Mouse (Mus musculus) granulocyte monocyte progenitor cell, adult 5-6 weeks (primary cell): ENCODE results near the gene Col24a1. TPM values are rescaled to one million over a fixed set of nuclear protein-coding genes. Genes with fewer than 3 reads are reported as not detected.

Experiments
- ATAC-seq: replicated peaks from 2 replicates; pipeline ENCODE4 v1.8.0; 2016; ENCODE audit warnings: mild to moderate bottlenecking, moderate TSS enrichment, inconsistent platforms; ENCODE audit not compliant: poor library complexity, severe bottlenecking
- total RNA-seq, 2 experiments: library from RNA; stranded (forward) in 1 of 2; stranded (reverse) in 1 of 2; fragments of 200-712, 200-1000 nt in 1 of 2; fragments of >200 nt in 1 of 2; fragmentation: Nextera tagmentation in 1 of 2; gene quantifications; 2 replicates each; pipeline ENCODE4 v1.2.3; 2014 to 2017

The Col24a1 gene
- total RNA-seq, 2 experiments from 2014 or later: not detected

DNA sequence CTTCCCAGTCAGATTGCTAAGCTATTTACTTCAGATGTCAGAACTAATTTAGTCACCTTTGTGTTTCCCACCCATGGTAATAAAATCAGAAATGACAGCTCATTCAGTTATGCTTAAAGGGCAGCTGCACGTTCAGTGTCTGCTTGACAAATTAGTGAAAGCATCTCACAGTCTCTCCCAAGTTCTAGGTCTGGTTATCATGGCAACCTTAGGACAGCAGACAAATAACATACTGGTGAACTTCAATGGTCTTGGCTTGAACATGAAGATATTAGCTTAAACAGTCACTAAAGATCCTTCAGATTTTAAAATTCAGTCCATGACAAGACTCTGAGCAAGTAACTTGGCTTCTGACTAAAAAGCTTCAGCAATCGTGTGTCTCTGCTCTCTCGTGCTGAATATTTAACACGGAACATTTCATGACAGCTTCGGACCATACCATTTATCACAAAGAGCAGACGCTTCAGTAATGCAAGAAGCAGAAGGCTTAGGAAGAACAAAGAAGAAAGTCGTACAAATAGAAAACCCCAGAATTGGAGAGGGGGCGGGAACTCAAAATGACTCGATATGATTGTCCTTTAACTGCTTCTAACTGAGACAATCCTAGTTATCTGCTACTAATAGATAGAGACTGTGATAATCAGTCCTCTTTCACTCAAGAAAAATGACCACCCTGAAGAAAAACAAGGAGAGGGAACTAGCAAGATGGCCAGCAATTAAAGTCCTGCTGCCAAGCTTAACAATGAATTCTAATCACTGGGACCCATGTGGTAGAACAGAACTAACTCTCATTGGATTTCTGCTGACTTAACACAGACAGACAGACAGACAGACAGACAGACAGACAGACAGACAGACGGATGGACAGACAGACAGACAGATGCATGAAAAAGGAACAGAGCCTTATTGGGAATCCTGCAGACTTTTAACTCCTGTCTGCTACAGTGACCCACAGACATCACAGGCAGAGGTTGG, 256.5 kb downstream of the Col24a1 start:
- no peak for ATAC-seq

GRCm38 (mm10) chr3:145550216-145550615, 257.9 kb downstream of the Col24a1 start:
- ATAC-seq: no peak

GRCm38 (mm10) chr3:145554388-145554787, 262.1 kb downstream of the Col24a1 start:
- no peak for ATAC-seq

GRCm38 (mm10) chr3:145556206-145556605, 263.9 kb downstream of the Col24a1 start:
- ATAC-seq: no peak

GRCm38 (mm10) chr3:145559675-145560074, 267.4 kb downstream of the Col24a1 start:
- ATAC-seq: no peak

GRCm38 (mm10) chr3:145560117-145560516, 267.8 kb downstream of the Col24a1 start:
- ATAC-seq: no peak

- no peak for ATAC-seq
Observed at GRCm38 (mm10) chr3:145574468-145574867, 282.2 kb downstream of the Col24a1 start.

DNA sequence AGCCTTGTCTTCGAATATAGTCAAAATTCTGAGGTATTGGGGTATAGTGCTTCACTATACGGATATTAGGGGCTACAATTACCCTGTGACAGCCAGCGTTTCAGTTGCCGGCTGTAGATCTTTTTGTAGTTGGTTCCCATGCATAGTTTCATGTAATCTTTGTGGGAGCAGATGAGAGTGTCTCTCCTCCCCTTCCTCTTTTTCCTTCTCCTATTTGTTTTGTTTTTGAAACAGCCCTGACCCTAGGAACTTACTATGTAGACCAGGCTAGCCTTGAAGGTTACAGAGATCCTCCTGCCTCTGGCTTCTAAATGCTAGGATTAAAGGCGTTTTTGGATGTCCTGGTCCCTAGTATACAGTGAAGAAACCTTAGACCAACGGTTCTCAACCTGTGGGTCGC, 283.1 kb downstream of the Col24a1 start:
- peak; percentile 46 for ATAC-seq

DNA sequence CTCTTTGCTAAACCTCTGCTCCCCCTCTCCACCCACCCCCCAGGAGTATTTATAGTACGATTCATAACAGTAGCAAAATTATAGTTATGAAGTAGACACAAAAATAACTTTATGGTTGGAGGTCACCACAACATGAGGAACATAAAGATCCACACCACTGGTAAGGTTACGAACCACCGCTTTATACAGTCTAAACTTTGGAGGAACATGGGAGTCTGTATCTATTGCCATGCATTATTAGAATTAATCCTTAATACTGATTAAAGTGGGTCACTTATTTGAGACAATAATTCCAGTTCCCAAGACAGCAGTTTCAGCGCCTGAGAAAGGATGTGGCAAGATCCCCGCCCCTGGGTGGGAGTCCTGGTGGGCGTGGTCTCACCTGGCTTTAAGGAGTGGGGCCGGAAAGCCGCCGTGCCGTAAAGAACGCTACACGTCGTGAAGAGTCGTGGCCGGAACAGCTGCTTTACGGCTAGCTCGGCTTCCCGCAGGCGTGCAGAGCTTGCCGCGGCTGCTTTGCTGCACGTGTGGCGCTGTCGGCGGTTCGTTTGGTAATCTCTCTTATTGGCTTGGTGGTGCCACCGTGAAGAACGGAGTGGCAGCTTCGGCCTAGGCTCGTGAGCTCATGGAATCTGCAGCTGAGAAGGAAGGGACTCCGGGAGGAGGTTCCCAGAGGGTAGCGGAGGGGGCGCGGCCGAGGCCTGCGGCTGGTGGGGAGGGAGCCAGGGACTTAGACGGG, 283.6 kb downstream of the Col24a1 start, which contains the start of gene Znhit6:
Gene Znhit6, plus strand, starts transcription at position 463 of the 739 bp plus-strand sequence.
- ATAC-seq: peak; percentile 89

DNA sequence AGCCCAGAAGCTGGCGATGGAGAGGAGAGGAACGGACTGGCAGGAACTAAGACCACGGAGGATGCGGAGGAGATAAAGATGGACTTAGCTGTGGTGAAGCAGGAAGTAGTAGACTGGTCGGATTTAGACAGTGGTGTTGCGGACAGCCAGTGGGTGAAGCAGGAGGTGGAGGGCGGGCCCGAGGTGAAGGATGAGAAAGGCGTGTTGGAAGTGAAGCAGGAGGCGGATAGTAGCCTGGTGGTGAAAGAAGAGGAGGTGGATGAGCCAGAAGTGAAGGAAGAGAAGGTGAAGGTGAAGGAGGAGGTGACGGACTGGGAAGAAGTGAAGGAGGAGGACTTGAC, 284.2 kb downstream of the Col24a1 start:
- no peak; the same call in 1 of the 2 replicates for ATAC-seq

- 0 out of 2 replicates have a peak, but pooled peaks have one; percentile 3 for ATAC-seq
Observed at GRCm38 (mm10) chr3:145576876-145577275, 284.6 kb downstream of the Col24a1 start.

GRCm38 (mm10) chr3:145583043-145583442, 290.8 kb downstream of the Col24a1 start:
- no peak for ATAC-seq

DNA sequence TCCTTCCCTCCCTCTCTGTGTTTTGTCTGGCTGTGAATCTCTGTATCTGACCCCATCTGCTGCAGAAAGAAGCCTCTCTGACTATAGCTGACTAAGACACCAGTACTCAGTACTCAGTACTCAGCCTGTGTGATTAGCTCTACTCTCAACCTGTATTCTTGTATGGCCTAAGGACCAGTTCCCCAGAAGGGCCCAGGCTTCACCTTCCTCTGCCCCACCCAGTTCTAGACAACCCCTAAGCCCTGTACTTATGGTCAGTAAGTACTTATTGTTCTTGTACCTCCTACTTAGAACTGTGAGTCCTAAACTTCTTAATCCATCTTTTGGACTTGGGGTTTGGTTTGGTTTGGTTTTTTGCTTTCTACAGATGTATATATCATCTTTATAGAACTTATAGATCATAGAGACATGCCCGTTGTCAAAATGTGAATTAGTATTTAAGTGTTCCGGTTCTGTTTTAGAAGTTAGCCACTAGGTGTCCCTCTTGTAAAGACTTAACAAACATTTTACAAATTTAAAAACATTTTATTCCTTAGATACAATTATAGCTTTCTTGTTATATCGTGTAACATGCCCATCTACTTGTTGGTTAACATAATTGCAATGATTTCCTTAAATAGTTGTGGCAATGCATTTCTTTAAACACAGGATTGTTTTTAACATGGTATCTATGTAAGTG, 291.4 kb downstream of the Col24a1 start:
- ATAC-seq: no peak

- no peak for ATAC-seq
Observed at GRCm38 (mm10) chr3:145590562-145590961, 298.3 kb downstream of the Col24a1 start.

- ATAC-seq: no peak
Observed at GRCm38 (mm10) chr3:145591841-145592542, 299.7 kb downstream of the Col24a1 start.

GRCm38 (mm10) chr3:145595354-145595753, 303.1 kb downstream of the Col24a1 start:
- peak; percentile 35 for ATAC-seq

- no peak; the same call in 1 of the 2 replicates for ATAC-seq
Observed at GRCm38 (mm10) chr3:145599059-145599458, 306.8 kb downstream of the Col24a1 start.

- no peak for ATAC-seq
Observed at GRCm38 (mm10) chr3:145600801-145601200, 308.5 kb downstream of the Col24a1 start.

DNA sequence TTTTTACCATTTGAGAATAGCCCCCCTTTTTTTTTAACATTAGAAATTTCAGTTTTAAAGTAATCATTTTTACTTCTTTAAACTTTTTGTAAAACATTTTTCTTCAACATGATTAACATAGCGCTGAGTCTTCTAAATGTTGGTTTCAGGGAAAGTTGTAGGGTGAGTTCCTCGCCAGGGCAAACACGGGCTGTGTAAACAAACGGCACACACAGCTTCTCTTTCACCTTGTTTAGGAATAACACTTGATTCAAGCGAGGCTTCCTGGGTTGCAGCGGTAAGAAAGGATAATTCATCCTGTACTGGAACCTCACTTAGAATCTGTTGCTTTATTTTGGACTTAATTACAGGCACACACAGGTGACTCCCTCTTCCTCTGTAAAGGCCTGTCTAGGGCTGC, 309.1 kb downstream of the Col24a1 start:
- no peak for ATAC-seq
